Mouse (Mus musculus) left cerebral cortex, adult 8-10 months (tissue): ENCODE measurements around the gene Abhd15. TPM values are rescaled to one million over a fixed set of nuclear protein-coding genes. Genes with fewer than 3 reads are reported as not detected.

Experiments used
- total RNA-seq, 4 experiments: library from RNA; stranded (reverse); gene quantifications; 2 replicates each; pipeline ENCODE4 v1.2.4; 2022

Abhd15 gene
- total RNA-seq, 4 experiments from 2014 or later = 0.99 to 1.7 (median 1.5) TPM

Other genes starting within 250 kb of the Abhd15 start
- 10 to 100 TPM; 48.9 to 51.4 (median 50.4) TPM for gene Coro6, start 52.7 kb upstream of the Abhd15 start, total RNA-seq
- 10 to 100 TPM; 75.8 to 83.0 (median 79.6) TPM for gene Ankrd13b, start 25.4 kb upstream of the Abhd15 start, total RNA-seq
- gene Git1, start 21.6 kb upstream of the Abhd15 start, total RNA-seq = 100 to 1,000 TPM; 281 to 307 (median 287) TPM
- gene Trp53i13, start 859 bp downstream of the Abhd15 start, total RNA-seq = 1 to 10 TPM; 4.3 to 9.4 (median 5.6) TPM
- gene Gm10392, start 4.1 kb downstream of the Abhd15 start, total RNA-seq = under 1 TPM in 1 of 4 experiments, not detected in 3; 0.21 TPM
- 100 to 1,000 TPM in 2 of 4 experiments, 10 to 100 TPM in 2; 92.7 to 112 (median 102) TPM for gene Taok1, start 92.7 kb downstream of the Abhd15 start, total RNA-seq
- gene Nufip2, start 171.0 kb downstream of the Abhd15 start, total RNA-seq = 10 to 100 TPM; 63.5 to 69.0 (median 67.1) TPM
- gene Cryba1, start 210.2 kb downstream of the Abhd15 start, total RNA-seq = not detected
- gene Myo18a, start 248.1 kb downstream of the Abhd15 start, total RNA-seq = 100 to 1,000 TPM; 133 to 174 (median 147) TPM